Mouse (Mus musculus) liver, embryonic 13.5 days (tissue): Measurements from ENCODE around the gene Atrn. TPM values are rescaled to one million over a fixed set of nuclear protein-coding genes. Genes with fewer than 3 reads are reported as not detected.
A peak's percentile ranks its signal among the peaks of the same experiment; 100 is the strongest.

Source experiments
- ATAC-seq: fragments of 200-750 bp; cut with Nextera tagmentation; 2 replicates; pipeline ENCODE4 v1.8.0; 2017; ENCODE audit warnings: low read depth, mild to moderate bottlenecking, moderate number of reproducible peaks, moderate library complexity
- DNase-seq: peaks from one replicate; pipeline ENCODE4 v3.0.0; 2022
- H3K27ac ChIP-seq: fragments of 300-500 bp; sonication (generic); 2 replicates; pipeline ENCODE4 v1.5.1; 2015; ENCODE audit warnings: moderate library complexity, mild to moderate bottlenecking, inconsistent platforms
- H3K27me3 ChIP-seq: fragments of 300-500 bp; sonication (generic); 2 replicates; pipeline ENCODE4 v1.6.1; 2015; ENCODE audit warnings: mild to moderate bottlenecking, inconsistent platforms
- H3K36me3 ChIP-seq: fragments of 300-500 bp; sonication (generic); 2 replicates; pipeline ENCODE4 v1.6.1; 2015; ENCODE audit warnings: mild to moderate bottlenecking, inconsistent platforms
- H3K4me1 ChIP-seq: fragments of 300-500 bp; sonication (generic); replicated peaks from 2 replicates; pipeline ENCODE4 v1.6.1; 2015; ENCODE audit warnings: inconsistent platforms
- H3K4me2 ChIP-seq: fragments of 300-500 bp; sonication (generic); 2 replicates; pipeline ENCODE4 v1.6.1; 2015; ENCODE audit warnings: inconsistent platforms, mild to moderate bottlenecking, moderate library complexity
- H3K4me3 ChIP-seq: fragments of 300-500 bp; sonication (generic); replicated peaks from 2 replicates; pipeline ENCODE4 v1.5.1; 2015; ENCODE audit warnings: mild to moderate bottlenecking, inconsistent platforms
- H3K9ac ChIP-seq: fragments of 300-500 bp; sonication (generic); 2 replicates; pipeline ENCODE4 v1.6.1; 2015; ENCODE audit warnings: mild to moderate bottlenecking, inconsistent platforms
- H3K9me3 ChIP-seq: fragments of 300-500 bp; sonication (generic); replicated peaks from 2 replicates; pipeline ENCODE4 v1.6.1; 2016; ENCODE audit warnings: inconsistent platforms
- WGBS: fragments of 180-500 bp; shearing (Covaris S2); methylation state at CpG from one replicate; pipeline ENCODE4 v1.1.7; 2015; ENCODE audit not compliant: insufficient replicate concordance; 5-methylcytosine and 5-hydroxymethylcytosine counted together
- polyA plus RNA-seq: library from polyadenylated mRNA; unstranded; fragments of >200 nt; fragmentation: Nextera tagmentation; extraction: Ambion mirVana; gene quantifications from 2 replicates; pipeline ENCODE4 v1.2.1, GENCODE M21; 2015

The Atrn gene
- polyA plus RNA-seq, 1 experiment from 2014 or later = 1.5 TPM

- H3K27me3 ChIP-seq = peaks cover 90% of the 10 kb centered on the region
- H3K9me3 ChIP-seq = no peaks in the 10 kb centered on the region
- 4% methylated on average over 115 of the region's 115 CpGs for WGBS
- H3K27ac ChIP-seq = no peak overlapping the region
- H3K36me3 ChIP-seq = no peaks in the 10 kb centered on the region
- peaks cover 25% of the 10 kb centered on the region for H3K4me1 ChIP-seq
- DNase-seq = no peak
- no peak overlapping the region for H3K9ac ChIP-seq
- H3K4me3 ChIP-seq = peak overlapping the region; percentile 48
- ATAC-seq = no peak
- peak overlapping the region; percentile 60 for H3K4me2 ChIP-seq
These were observed 134.8 kb downstream of the Atrn start for GRCm38 (mm10) chr2:131040854-131041825.

- H3K4me3 ChIP-seq = no peak within 1 kb of the TSS
- H3K9me3 ChIP-seq = no peaks in the 10 kb centered on the region
- no peaks in the 10 kb centered on the region for H3K36me3 ChIP-seq
- no peak within 1 kb of the TSS for H3K9ac ChIP-seq
- peaks cover 26% of the 10 kb centered on the region for H3K4me1 ChIP-seq
- DNase-seq (no peak), ATAC-seq (no peak)
- H3K27ac ChIP-seq = no peak within 1 kb of the TSS
- H3K4me2 ChIP-seq = no peak within 1 kb of the TSS
- H3K27me3 ChIP-seq = peaks cover 87% of the 10 kb centered on the region
- WGBS = 62% methylated on average over 2 of the region's 2 CpGs
These were observed 136.7 kb downstream of the Atrn start, which contains the start of gene Gfra4 for GRCm38 (mm10) chr2:131042988-131043387. TSS of gene Gfra4 (minus strand) at chr2:131043088.

- H3K9ac ChIP-seq = no peak overlapping the region
- 14% methylated on average over 7 of the region's 7 CpGs for WGBS
- no peaks in the 10 kb centered on the region for H3K9me3 ChIP-seq
- DNase-seq (no peak), ATAC-seq (no peak)
- H3K4me2 ChIP-seq = no peak overlapping the region
- H3K4me1 ChIP-seq = peaks cover 26% of the 10 kb centered on the region
- no peak overlapping the region for H3K4me3 ChIP-seq
- no peaks in the 10 kb centered on the region for H3K36me3 ChIP-seq
- H3K27ac ChIP-seq = no peak overlapping the region
- peaks cover 76% of the 10 kb centered on the region for H3K27me3 ChIP-seq
These were observed 138.1 kb downstream of the Atrn start for GRCm38 (mm10) chr2:131044354-131044852.

- H3K4me3 ChIP-seq = no peak overlapping the region
- ATAC-seq (no peak), DNase-seq (no peak)
- 70% methylated on average over 9 of the region's 9 CpGs for WGBS
- peaks cover 26% of the 10 kb centered on the region for H3K4me1 ChIP-seq
- no peak overlapping the region for H3K27ac ChIP-seq
- no peaks in the 10 kb centered on the region for H3K36me3 ChIP-seq
- H3K4me2 ChIP-seq = no peak overlapping the region
- H3K9ac ChIP-seq = no peak overlapping the region
- H3K27me3 ChIP-seq = peaks cover 71% of the 10 kb centered on the region
- H3K9me3 ChIP-seq = no peaks in the 10 kb centered on the region
These were observed 138.9 kb downstream of the Atrn start for GRCm38 (mm10) chr2:131044989-131045720.

- H3K4me1 ChIP-seq = peaks cover 23% of the 10 kb centered on the region
- H3K4me3 ChIP-seq = no peak overlapping the region
- H3K4me2 ChIP-seq = no peak overlapping the region
- no peak overlapping the region for H3K9ac ChIP-seq
- H3K27me3 ChIP-seq = peaks cover 69% of the 10 kb centered on the region
- no peak for DNase-seq
- no peaks in the 10 kb centered on the region for H3K9me3 ChIP-seq
- ATAC-seq = no peak
- no peaks in the 10 kb centered on the region for H3K36me3 ChIP-seq
- no peak overlapping the region for H3K27ac ChIP-seq
- WGBS = 48% methylated on average over 2 of the region's 2 CpGs
These were observed 139.7 kb downstream of the Atrn start for GRCm38 (mm10) chr2:131046025-131046424.

- Histone ChIP-seq H3K27ac (no peak overlapping the region), H3K9me3 (no peaks in the 10 kb centered on the region), H3K36me3 (no peaks in the 10 kb centered on the region), H3K4me1 (peaks cover 48% of the 10 kb centered on the region), H3K9ac (no peak overlapping the region), H3K4me2 (no peak overlapping the region), H3K27me3 (peaks cover 77% of the 10 kb centered on the region), H3K4me3 (no peak overlapping the region)
- ATAC-seq (peak; percentile 69), DNase-seq (peak; percentile 27)
- 51% methylated on average over 5 of the region's 5 CpGs for WGBS
These were observed 145.7 kb downstream of the Atrn start for GRCm38 (mm10) chr2:131052043-131052442.

GRCm38 (mm10) chr2:131052862-131053418 lies 146.6 kb downstream of the Atrn start:
- no peak overlapping the region for H3K27ac ChIP-seq
- peaks cover 48% of the 10 kb centered on the region for H3K4me1 ChIP-seq
- no peak overlapping the region for H3K4me3 ChIP-seq
- DNase-seq (no peak), ATAC-seq (no peak)
- no peaks in the 10 kb centered on the region for H3K9me3 ChIP-seq
- H3K27me3 ChIP-seq = peaks cover 79% of the 10 kb centered on the region
- H3K36me3 ChIP-seq = no peaks in the 10 kb centered on the region
- H3K9ac ChIP-seq = no peak overlapping the region
- 54% methylated on average over 6 of the region's 6 CpGs for WGBS
- H3K4me2 ChIP-seq = no peak overlapping the region

- no peak for ATAC-seq
- peaks cover 48% of the 10 kb centered on the region for H3K4me1 ChIP-seq
- no peaks in the 10 kb centered on the region for H3K9me3 ChIP-seq
- no peaks in the 10 kb centered on the region for H3K36me3 ChIP-seq
- 2% methylated on average over 45 of the region's 45 CpGs for WGBS
- no peak overlapping the region for H3K27ac ChIP-seq
- H3K4me3 ChIP-seq = peak overlapping the region; percentile 27
- peak overlapping the region; percentile 43 for H3K4me2 ChIP-seq
- no peak overlapping the region for H3K9ac ChIP-seq
- no peak for DNase-seq
- H3K27me3 ChIP-seq = peaks cover 85% of the 10 kb centered on the region
These were observed 147.8 kb downstream of the Atrn start for GRCm38 (mm10) chr2:131053851-131054645.

- Histone ChIP-seq H3K27me3 (peaks cover 92% of the 10 kb centered on the region), H3K4me1 (peaks cover 48% of the 10 kb centered on the region), H3K36me3 (no peaks in the 10 kb centered on the region), H3K4me3 (peak overlapping the region; percentile 27; the same call in 1 of the 2 replicates), H3K9ac (no peak overlapping the region), H3K27ac (no peak overlapping the region), H3K4me2 (peak overlapping the region; percentile 43), H3K9me3 (no peaks in the 10 kb centered on the region)
- DNase-seq (no peak), ATAC-seq (no peak)
- WGBS = 3% methylated on average over 21 of the region's 21 CpGs
These were observed 148.5 kb downstream of the Atrn start for GRCm38 (mm10) chr2:131054646-131055264.

GRCm38 (mm10) chr2:131055631-131056030 lies 149.3 kb downstream of the Atrn start:
- Histone ChIP-seq H3K4me2 (no peak overlapping the region), H3K36me3 (no peaks in the 10 kb centered on the region), H3K4me3 (no peak overlapping the region), H3K9ac (no peak overlapping the region), H3K27ac (no peak overlapping the region), H3K4me1 (peaks cover 48% of the 10 kb centered on the region), H3K9me3 (no peaks in the 10 kb centered on the region), H3K27me3 (peaks cover 94% of the 10 kb centered on the region)
- DNase-seq (peak; percentile 49), ATAC-seq (no peak)
- WGBS = 5% methylated on average over 10 of the region's 10 CpGs
